Mouse (Mus musculus) intestine, postnatal 0 days (tissue): ENCODE measurements around the gene Pla2g16. TPM values are rescaled to one million over a fixed set of nuclear protein-coding genes. Genes with fewer than 3 reads are reported as not detected.

Experiments used
- ATAC-seq: fragments of 200-750 bp; cut with Nextera tagmentation; 2 replicates; pipeline ENCODE4 v1.8.0; 2017; ENCODE audit warnings: mild to moderate bottlenecking, moderate TSS enrichment, moderate library complexity
- H3K27ac ChIP-seq: fragments of 300-500 bp; sonication (generic); 2 replicates; pipeline ENCODE4 v1.5.1; 2014; ENCODE audit warnings: mild to moderate bottlenecking, low read depth, low read length, moderate library complexity
- H3K27me3 ChIP-seq: fragments of 300-500 bp; sonication (generic); replicated peaks from 2 replicates; pipeline ENCODE4 v1.6.1; 2014; ENCODE audit warnings: low read length, mixed read lengths; ENCODE audit not compliant: control insufficient read depth, insufficient read depth
- H3K36me3 ChIP-seq: fragments of 300-500 bp; sonication (generic); 2 replicates; pipeline ENCODE4 v1.6.1; 2014; ENCODE audit warnings: mild to moderate bottlenecking, moderate library complexity; ENCODE audit not compliant: control insufficient read depth, insufficient read depth
- H3K4me1 ChIP-seq: fragments of 300-500 bp; sonication (generic); replicated peaks from 2 replicates; pipeline ENCODE4 v1.6.1; 2014; ENCODE audit warnings: antibody characterized with exemption, low read length, mixed read lengths; ENCODE audit not compliant: control insufficient read depth, insufficient read depth
- H3K4me2 ChIP-seq: fragments of 300-500 bp; sonication (generic); replicated peaks from 2 replicates; pipeline ENCODE4 v1.6.1; 2014; ENCODE audit warnings: low read depth, mild to moderate bottlenecking, moderate library complexity
- H3K4me3 ChIP-seq: fragments of 300-500 bp; sonication (generic); 2 replicates; pipeline ENCODE4 v1.5.1; 2014; ENCODE audit warnings: low read depth, low read length
- H3K9ac ChIP-seq: fragments of 300-500 bp; sonication (generic); 2 replicates; pipeline ENCODE4 v1.6.1; 2014; ENCODE audit warnings: mild to moderate bottlenecking, low read depth, low read length
- H3K9me3 ChIP-seq: fragments of 300-500 bp; sonication (generic); 2 replicates; pipeline ENCODE4 v1.6.1; 2016; ENCODE audit warnings: mixed run types; ENCODE audit not compliant: control insufficient read depth
- CTCF ChIP-seq: sonication (generic); IDR thresholded peaks from 2 replicates; pipeline ENCODE4 v1.5.1; 2016; ENCODE audit warnings: low read depth, mild to moderate bottlenecking, control low read depth, antibody characterized with exemption, moderate library complexity
- WGBS: fragments of 180-500 bp; shearing (Covaris S2); extraction: QIAGEN DNeasy Blood & Tissue Kit; methylation state at CpG from one replicate; pipeline ENCODE4 v1.1.7; 2014; 5-methylcytosine and 5-hydroxymethylcytosine counted together
- polyA plus RNA-seq: library from polyadenylated mRNA; unstranded; fragments of >200 nt; fragmentation: Nextera tagmentation; extraction: Ambion mirVana; gene quantifications from 2 replicates; pipeline ENCODE4 v1.2.1, GENCODE M21; 2015

The Pla2g16 gene
- polyA plus RNA-seq, 1 experiment from 2014 or later, result 6.4 TPM

DNA sequence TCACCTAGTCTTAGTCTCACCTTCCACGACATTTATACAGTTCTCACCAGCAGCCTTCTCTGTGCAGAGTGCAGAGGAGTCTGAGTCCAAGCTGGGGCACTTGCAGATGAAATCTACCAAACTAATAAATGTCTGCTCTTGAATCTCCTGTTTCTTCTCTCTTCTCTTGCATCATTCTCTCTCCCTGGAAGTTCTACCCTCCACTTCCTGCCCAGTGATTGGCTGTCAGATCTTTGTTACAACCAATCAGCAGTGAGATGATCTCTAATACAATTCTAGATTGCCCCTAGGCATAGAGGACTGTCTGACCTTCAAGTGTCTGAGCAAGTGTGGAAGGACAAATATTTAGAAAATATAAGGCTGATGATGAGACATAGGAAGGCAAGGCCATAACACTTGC, 18.9 kb downstream of the Pla2g16 start:
- Histone ChIP-seq H3K9ac (no peak overlapping the region), H3K4me1 (no peaks in the 10 kb centered on the region), H3K4me3 (no peak overlapping the region), H3K36me3 (no peaks in the 10 kb centered on the region), H3K27ac (no peak overlapping the region), H3K27me3 (no peaks in the 10 kb centered on the region), H3K4me2 (no peak overlapping the region), H3K9me3 (no peaks in the 10 kb centered on the region)
- 71% methylated on average over 1 of the region's 1 CpGs for WGBS
- no peak for ATAC-seq
- no peak for TF ChIP-seq CTCF

- Histone ChIP-seq H3K4me1 (no peaks in the 10 kb centered on the region), H3K9me3 (no peaks in the 10 kb centered on the region), H3K4me3 (no peak overlapping the region), H3K4me2 (no peak overlapping the region), H3K27me3 (no peaks in the 10 kb centered on the region), H3K27ac (no peak overlapping the region), H3K9ac (no peak overlapping the region), H3K36me3 (no peaks in the 10 kb centered on the region)
- 78% methylated on average over 3 of the region's 3 CpGs for WGBS
- ATAC-seq, result no peak
- TF ChIP-seq CTCF, result no peak
These were observed 20.5 kb downstream of the Pla2g16 start for GRCm38 (mm10) chr19:7577710-7578109.

GRCm38 (mm10) chr19:7581042-7581441, 23.8 kb downstream of the Pla2g16 start:
- Histone ChIP-seq H3K36me3 (no peaks in the 10 kb centered on the region), H3K4me2 (no peak overlapping the region), H3K9ac (no peak overlapping the region), H3K9me3 (no peaks in the 10 kb centered on the region), H3K27ac (no peak overlapping the region), H3K4me3 (no peak overlapping the region), H3K4me1 (no peaks in the 10 kb centered on the region), H3K27me3 (no peaks in the 10 kb centered on the region)
- 17% methylated on average over 5 of the region's 5 CpGs for WGBS
- peak; percentile 56; the same call in 1 of the 2 replicates for ATAC-seq
- no peak for TF ChIP-seq CTCF

- no peak for ATAC-seq
- Histone ChIP-seq H3K27me3 (no peaks in the 10 kb centered on the region), H3K4me3 (no peak overlapping the region), H3K9ac (no peak overlapping the region), H3K9me3 (no peaks in the 10 kb centered on the region), H3K27ac (no peak overlapping the region), H3K36me3 (no peaks in the 10 kb centered on the region), H3K4me2 (no peak overlapping the region), H3K4me1 (no peaks in the 10 kb centered on the region)
- TF ChIP-seq CTCF, result no peak
- 57% methylated on average over 7 of the region's 7 CpGs for WGBS
These were observed 25.8 kb downstream of the Pla2g16 start for GRCm38 (mm10) chr19:7583101-7583500.

GRCm38 (mm10) chr19:7583599-7583998, 26.3 kb downstream of the Pla2g16 start:
- H3K4me1 ChIP-seq, result no peaks in the 10 kb centered on the region
- H3K9me3 ChIP-seq, result no peaks in the 10 kb centered on the region
- 81% methylated on average over 3 of the region's 3 CpGs for WGBS
- no peaks in the 10 kb centered on the region for H3K36me3 ChIP-seq
- no peak overlapping the region for H3K27ac ChIP-seq
- H3K9ac ChIP-seq, result no peak overlapping the region
- ATAC-seq, result no peak
- TF ChIP-seq CTCF, result no peak
- no peaks in the 10 kb centered on the region for H3K27me3 ChIP-seq
- H3K4me2 ChIP-seq, result no peak overlapping the region
- no peak overlapping the region for H3K4me3 ChIP-seq

- no peak for ATAC-seq
- Histone ChIP-seq H3K27ac (no peak overlapping the region), H3K9ac (no peak overlapping the region), H3K4me1 (no peaks in the 10 kb centered on the region), H3K36me3 (no peaks in the 10 kb centered on the region), H3K4me3 (no peak overlapping the region), H3K9me3 (no peaks in the 10 kb centered on the region), H3K27me3 (no peaks in the 10 kb centered on the region), H3K4me2 (no peak overlapping the region)
- TF ChIP-seq CTCF, result no peak
- WGBS, result 87% methylated on average over 8 of the region's 8 CpGs
These were observed 28.0 kb downstream of the Pla2g16 start for GRCm38 (mm10) chr19:7585279-7585678.

GRCm38 (mm10) chr19:7585764-7586163, 28.5 kb downstream of the Pla2g16 start:
- H3K36me3 ChIP-seq, result no peaks in the 10 kb centered on the region
- ATAC-seq, result no peak
- H3K4me3 ChIP-seq, result no peak overlapping the region
- H3K4me2 ChIP-seq, result no peak overlapping the region
- H3K9ac ChIP-seq, result no peak overlapping the region
- WGBS, result 94% methylated on average over 6 of the region's 6 CpGs
- H3K4me1 ChIP-seq, result no peaks in the 10 kb centered on the region
- H3K27me3 ChIP-seq, result no peaks in the 10 kb centered on the region
- no peaks in the 10 kb centered on the region for H3K9me3 ChIP-seq
- TF ChIP-seq CTCF, result no peak
- H3K27ac ChIP-seq, result no peak overlapping the region
